Mouse (Mus musculus): ENCODE results near the gene Pla2g4b.

GRCm38 (mm10) chr2:119985871-119986270 lies 47.3 kb upstream of the Pla2g4b start:
- TF ChIP-seq CTCF (IDR thresholded peaks at IDR 0.05; ENCODE audit: low read depth) (no peak), EP300 (IDR thresholded peaks at IDR 0.05; ENCODE audit: low read depth) (no peak)

Data from liver, embryonic 14.5 days (tissue).